Mouse (Mus musculus) frontal cortex, adult 2 months (tissue): ENCODE results near the gene Rnf144b. TPM values are rescaled to one million over a fixed set of nuclear protein-coding genes. Genes with fewer than 3 reads are reported as not detected.

Experiments used
- DNase-seq, 2 experiments: peaks; one replicate each; pipeline ENCODE4 v3.0.0; 2022; ENCODE audit warnings: low spot score in 1 of 2; ENCODE audit errors: extremely low spot score in 1 of 2
- polyA plus RNA-seq: library from polyadenylated mRNA; depleted of rRNA; stranded (reverse); fragments of >200 nt; gene quantifications from 2 replicates; pipeline ENCODE4 v1.2.3, GENCODE M21; 2012

Gene Rnf144b
- polyA plus RNA-seq, 1 experiment = 9.7 TPM

DNA sequence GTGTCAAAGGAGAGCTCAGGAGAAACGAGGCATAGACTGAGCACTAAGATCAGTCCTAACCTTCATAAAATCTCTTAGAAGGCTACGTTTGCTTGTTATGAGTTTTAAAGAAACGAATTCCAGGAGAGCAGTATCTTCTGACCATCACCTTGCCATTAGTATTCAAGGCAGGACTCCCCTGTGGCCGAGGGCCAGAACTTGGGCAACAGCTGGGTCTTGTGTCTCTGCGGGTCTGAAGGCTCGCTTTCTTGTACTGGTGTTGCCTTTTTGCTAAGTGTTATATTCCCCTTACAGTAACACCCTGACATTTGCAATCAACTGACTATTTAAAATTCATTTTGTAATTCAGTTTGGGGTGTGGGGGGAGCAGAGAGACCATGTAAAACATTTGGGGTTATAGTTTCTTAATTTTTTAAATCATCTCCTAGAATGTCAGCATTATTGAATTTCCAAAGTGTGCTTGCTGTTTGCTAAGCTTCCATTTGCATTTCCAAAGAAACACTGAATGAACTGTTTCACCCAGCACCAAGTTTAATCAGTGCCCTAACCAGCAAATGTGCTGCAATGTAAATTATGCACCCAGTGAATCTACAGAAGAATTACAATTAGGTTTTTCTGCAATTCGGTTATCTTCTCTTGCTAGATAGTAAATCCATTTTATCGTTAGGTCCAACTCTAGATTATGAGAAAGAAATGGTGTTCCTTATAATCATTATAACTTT, 126.0 kb downstream of the Rnf144b start:
- peak in 1 of 2 experiments; percentile 39 for DNase-seq

DNA sequence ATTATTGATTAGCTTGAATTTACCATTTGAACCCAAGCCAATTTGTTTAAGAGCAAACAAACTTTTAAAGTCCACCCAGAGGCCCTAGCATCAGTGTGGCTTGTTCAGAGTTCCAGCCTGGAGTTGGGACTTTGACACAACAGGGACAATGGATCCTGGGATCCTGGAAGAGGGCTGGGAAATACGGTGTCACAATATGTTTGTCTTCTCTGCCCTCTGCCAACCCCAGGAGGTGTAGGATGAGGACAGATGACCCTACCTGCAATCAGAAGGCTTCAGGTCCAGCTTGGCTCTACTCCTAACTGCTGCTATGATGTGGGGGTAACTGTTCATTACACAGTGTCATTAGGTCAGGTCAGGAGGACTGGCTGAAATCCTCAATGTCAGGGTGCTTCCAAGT, 128.2 kb downstream of the Rnf144b start:
- DNase-seq = no peak

DNA sequence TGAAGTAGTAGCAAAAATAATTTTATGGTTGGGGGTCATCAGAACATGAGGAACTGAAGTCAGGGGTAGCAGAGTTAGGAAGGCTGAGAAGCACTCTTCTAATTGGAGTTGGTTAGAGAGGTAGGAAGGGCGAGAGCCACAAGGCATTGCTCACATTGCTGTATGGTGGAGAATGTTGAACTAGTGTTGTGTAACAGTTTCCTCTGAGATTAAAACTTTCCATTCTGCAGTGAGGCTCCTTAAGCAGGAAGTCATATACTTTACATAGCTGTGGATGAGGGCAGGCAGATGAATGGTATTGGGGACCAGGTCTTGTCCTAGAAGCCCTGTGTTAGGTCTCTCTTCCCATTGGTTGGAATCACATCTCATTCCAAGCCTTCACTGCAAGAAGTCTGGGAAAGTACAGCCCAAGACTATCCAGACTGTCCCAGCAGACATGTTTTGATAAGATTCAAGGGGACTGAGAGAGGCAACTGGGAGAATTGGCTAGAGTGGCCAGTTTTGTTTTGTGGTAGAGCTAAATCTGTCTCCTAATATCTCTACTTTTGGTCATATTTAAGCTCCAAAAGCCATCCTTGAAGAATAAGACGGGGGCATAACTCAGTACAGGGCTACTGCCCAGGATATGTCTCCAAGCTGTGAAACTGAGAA, 128.8 kb downstream of the Rnf144b start:
- no peak for DNase-seq

DNA sequence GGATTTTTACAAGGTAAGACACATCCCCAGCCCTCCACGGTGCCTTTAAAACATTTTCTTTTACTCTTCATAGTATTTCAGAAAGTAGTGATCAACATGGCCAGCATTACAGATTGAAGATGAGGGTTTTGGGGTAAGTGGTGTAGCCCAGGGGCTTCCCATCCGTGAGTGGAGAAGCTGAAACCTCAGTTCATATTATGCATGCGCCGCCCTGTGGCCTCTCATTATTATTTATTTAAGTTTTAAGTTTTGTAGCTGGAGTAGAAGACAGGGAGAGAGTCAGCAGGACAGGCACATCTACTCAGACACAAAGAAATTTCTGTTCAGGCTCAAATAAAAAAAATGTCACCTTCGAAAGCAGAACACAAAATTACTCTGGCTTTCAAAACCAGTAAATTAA, 131.3 kb downstream of the Rnf144b start:
- DNase-seq = no peak

DNA sequence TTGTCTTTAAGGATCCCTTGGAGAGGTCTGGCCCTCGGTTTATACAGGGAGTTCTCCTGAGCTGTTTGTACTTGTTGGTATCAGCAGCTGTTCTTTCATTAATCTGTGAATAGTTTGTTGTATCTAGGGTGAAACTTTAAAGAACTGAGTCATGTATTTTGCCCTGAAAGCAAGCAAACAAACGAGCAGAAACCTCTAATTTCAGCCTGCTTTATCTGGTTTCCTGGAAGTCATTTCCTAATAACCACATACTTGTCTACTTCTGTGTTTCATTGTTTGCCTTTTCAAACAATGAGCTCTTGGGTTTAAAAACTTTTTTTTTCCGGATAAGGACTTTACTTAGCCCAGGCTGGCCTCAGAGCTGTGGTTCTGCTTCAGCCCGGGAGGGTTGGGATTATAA, 136.8 kb downstream of the Rnf144b start:
- no peak for DNase-seq

DNA sequence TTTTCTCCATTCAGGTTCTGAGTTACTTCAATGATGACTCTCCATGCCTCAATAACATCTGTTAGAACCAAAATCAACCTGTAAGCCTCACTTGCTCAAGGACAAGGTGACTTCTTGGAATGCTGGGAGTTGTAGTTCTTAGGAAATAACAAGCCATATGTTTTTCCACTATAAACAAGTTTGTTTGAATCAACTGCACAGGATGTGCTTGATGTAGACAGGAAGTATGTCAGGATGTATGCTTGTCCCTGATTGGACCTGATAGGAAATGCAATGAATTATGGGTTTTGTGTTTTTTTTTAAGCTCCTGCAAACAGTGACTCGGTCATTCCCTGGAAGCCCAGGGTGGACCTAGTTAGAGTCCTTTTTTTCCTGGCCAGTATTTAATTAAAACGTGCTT, 139.5 kb downstream of the Rnf144b start:
- DNase-seq = no peak

DNA sequence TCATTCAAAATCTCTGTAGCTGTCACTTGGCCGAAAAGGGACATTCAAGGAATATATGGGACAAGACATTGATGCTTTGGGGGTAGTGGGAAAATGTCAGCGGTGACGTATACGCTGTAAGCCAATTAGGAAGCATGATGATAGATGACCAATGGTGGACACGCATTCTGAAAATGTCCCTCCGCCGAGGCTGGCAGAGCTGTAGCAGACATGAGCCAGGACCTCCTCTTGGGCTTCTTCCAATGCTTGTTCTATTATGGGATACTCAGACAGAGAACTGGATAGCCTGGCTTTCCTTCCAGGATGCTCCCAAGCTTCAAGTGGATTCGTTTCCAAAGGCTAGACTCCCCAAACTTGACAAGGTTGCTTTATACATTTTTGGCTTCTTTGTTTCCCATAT, 141.9 kb downstream of the Rnf144b start:
- DNase-seq = peak in 1 of 2 experiments; percentile 28

DNA sequence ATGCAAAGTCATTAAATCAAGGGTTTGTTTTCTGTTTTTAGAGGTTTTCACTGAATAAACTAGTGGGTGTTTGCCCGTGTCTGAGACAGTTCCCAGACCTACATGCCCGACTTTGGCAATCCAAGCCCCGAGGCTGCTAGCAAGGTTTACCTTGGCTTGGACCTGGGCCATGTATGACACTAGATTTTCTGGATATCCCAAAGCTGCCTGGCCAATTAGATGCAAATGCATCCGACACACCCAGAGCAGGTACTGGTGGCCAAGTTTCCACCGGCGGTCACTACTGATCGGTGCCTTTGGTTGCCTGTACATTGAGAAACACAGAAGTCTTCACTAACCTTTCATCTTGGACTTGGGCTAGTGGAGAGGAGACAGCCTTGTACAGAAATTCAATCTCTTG, 144.0 kb downstream of the Rnf144b start:
- DNase-seq = no peak

DNA sequence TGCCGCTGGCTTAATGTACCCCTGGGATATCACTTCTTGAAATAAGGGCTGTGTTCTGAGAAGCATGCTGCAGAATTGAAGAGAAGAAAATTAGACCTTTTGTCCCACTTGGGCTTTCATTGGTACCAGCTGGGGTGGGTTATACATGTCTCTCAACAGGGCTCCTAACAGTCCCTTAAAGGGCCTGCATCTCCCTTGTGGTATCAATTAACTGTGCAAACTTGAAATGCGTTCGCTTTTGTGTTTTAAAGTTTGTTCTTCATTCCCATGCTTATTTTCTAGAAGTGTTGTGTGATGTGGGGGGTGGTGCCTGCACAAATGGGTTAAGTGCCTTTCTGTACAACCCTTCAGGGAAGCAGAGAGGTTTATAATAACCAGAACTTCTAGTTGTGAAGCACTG, 145.8 kb downstream of the Rnf144b start:
- DNase-seq = no peak

DNA sequence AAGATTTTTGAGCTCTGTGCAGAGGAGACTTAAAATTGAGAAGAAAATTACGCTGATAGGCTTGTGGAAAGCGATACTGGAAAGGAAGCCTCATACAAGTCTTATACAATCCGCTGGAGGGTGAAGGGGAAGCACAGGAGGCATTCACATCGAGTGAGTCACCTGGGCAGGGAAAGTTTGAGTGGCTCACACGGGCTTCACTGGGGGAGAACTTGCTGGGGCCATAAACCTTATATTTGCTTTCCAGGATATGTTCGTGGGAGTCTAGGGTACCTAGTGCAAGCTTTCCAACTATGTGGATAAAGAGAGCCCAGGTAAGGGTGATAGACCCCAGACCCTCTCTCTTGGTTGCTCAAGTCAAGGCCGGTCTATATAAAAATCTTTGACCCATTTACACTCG, 150.5 kb downstream of the Rnf144b start:
- no peak for DNase-seq

DNA sequence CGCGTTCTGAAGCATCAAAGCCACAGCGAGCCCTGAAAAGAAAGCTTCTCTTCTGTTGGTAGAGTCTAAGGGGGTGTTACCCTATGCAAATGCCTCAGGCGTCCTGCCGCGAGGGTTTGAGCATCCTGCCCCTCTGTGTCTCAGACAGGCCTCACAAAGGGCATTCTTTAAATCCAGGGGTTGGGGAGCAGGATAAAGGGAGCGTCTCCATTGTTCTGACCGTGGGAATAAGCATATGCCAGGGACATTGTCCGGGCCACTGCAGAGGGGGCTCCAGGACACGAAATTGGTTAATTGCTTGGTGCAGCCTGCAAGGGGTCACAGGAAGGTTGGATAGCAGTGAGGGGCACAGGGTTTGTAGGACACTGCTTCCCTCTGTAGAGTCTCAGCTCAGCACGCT, 151.0 kb downstream of the Rnf144b start:
- DNase-seq = no peak

DNA sequence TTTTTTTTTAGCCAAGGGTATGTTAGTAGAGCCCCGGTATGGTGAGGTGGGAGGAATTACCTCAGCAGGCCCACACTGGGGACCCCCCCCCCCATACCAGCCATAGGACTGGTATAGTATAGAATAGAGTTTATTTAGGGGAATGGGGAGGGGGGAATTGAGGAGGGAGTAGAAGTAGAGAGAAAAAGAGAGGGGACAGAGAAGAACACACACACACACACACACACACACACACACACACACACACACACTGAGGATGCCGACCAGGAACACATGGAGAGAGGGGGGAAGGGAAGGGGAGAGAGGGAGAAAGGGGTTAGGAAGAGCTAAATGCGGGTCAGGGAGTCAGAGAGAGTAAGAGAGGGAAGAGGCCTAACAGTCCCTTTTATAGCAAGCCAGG, 151.7 kb downstream of the Rnf144b start:
- no peak for DNase-seq

DNA sequence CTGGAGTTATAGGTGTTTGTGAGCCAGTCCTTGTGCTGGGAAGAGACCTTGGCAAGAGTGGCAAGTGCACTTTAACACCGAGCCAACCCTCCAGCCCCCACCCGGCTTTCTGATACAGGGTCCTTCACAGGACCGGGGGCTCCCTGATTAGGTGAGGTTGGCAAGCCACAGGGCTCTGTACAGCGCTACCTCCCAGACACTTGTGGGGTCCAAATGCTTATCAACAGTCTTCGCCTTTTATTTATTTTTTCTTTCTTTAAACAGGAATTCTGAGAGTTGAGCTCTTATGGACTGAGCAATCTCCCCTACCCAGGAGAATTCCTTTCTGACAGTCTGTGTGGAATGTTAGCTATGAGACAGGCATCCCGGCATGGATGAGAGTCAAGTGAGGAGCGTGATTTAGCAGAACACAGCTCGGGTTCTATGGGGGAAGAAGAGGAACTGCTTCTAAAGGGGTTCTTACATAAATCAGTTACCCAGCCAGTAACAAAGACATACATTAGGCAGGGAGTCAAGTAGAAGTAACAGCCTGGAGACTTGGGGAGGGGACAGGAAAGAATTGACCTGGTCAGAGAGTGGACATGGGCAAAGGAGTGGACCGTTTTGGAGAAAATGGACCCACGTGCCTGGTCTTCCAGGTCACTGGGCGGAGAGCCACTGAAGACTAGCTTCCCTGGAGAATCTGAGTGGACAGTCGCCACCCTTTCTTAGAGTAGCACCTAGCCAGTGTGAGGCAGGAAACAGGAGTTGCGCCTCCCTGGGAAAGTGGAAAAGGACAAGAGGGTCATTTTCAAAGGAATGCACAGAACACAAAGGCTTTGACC, 154.8 kb downstream of the Rnf144b start:
- no peak for DNase-seq

DNA sequence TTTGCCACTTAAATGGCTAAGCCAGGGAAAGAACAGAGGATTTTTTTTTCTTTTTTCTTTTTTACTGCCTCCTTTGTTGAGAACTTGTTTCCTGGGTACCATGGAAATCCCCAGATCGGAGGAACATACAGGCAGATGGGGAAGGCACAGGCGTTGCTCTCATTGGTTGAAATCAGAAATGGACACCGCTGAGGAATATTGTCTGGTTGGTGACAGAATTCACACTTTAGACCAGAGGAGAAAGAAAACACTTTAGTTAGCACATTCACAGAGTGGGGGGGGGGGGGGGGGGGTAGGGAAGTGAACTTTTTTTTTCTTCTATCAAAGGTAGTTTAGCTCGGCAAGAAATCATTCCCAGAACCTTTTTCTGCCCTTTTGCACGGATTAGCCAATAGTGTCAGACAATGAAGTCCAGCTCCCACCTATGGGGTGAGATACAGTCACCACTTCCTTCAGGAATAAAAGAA, 155.4 kb downstream of the Rnf144b start:
- DNase-seq = no peak

DNA sequence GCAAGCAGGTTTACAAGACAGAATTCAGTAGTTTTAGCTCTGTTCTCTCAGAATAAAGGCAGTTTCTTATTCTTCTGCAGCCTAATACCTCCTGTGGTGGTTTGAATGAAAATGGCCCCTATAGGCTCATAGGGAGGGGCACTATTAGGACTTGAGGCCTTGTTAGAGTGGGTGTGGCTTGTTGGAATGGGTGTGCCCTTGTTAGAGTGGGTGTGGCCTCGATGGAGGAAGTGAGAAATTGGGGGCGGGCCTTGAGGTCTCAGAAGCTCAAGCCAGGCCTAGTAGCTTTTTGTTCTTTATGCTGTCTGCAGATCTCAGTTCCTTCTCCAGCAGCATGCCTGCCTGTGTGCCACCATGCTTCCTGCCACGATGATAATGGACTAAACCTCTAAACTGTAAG, 159.8 kb downstream of the Rnf144b start:
- DNase-seq = no peak

DNA sequence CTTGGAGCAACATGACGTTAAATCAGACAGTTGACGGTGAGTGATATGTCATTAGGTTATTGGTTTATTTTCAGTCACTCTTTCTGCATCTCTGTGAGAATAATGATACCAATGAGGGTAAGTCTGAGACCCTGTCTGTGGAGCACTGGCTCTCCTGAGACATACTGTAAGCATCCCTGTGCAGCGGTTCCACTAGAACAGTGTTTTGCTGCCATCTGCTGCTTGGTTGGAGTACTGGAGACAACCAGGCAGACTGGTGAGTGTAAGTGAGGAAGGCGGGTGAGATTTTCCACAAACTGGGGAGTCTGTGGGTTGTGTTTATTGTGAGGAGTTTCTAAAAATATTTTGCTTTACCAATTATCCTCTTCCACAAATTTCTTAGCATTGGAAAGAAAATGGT, 166.0 kb downstream of the Rnf144b start:
- DNase-seq = peak; percentile 31 to 92

DNA sequence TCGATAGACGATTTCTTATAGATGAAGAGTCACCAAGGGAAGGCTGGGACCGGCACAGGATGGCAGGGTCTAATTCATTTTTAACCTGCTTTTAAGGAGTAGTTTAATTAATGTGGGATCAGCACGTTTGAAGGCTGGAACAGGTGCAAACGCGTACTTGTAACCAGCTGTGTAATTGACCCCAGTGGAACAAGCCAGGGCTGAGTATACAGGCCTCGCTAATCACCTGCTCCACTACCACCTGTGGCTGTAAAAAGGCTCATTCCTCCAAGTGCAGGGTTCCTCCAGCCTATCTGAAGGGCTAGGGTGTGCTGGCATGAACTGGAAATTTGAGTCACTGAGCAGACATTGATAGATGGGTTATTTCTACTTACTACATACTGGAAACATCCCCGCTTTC, 174.0 kb downstream of the Rnf144b start:
- DNase-seq = no peak
